Mouse (Mus musculus): ENCODE results near the gene Ctsq.
"Not testable (repeated sequence)": the region's sequence is repeated elsewhere in the genome, so short reads cannot be mapped to it uniquely, and the experiment has no call there.

The Ctsq gene

DNA sequence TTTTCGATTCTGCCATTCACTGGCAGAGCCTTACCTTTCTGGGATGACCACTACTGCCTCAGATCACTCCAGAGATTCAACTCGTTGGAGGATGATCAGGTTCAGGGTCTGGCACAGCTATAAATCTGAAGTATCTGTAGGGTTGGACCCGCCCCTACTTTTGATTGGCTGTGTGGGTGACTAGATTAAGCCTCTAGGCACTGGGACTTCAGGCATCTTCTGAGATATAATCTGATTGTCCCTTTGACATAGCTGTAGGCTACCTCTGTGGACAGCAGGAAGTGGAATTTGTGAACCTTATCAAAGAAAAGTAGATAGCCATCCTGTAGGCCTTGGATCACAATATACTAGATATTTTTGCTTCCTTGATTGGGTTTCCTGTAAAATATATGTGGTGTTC lies at the start of gene Ctsq:
Gene Ctsq (minus strand): TSS at position 101 of the 400 bp plus-strand sequence.
- no peak for DNase-seq (ENCODE audit: low spot score)

GRCm38 (mm10) chr13:61022785-61023184 lies 17.6 kb downstream of the Ctsq start:
- no peak for DNase-seq (ENCODE audit: low spot score)

- DNase-seq (ENCODE audit: low spot score): no peak
These were observed 18.6 kb downstream of the Ctsq start for GRCm38 (mm10) chr13:61021844-61022243.

DNA sequence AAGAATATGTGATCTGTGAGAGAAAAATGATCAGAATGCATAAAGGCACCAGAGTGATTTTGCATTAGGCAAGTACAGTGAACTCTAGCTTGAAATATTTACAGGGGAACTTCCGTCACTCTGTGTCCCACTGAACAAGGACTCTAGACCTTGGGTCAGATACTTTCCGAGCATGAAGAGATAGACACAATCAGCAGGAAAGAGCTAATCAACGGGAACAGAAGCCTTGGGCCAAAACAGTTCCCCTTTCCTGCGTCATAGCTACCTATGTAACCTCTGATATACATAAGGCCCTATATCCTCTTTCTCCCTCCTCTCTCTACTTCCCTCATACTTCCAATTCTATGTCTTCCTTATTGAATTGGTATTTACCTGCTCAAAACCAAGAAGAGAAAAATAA lies 30.3 kb downstream of the Ctsq start:
- DNase-seq (ENCODE audit: low spot score): no peak

DNA sequence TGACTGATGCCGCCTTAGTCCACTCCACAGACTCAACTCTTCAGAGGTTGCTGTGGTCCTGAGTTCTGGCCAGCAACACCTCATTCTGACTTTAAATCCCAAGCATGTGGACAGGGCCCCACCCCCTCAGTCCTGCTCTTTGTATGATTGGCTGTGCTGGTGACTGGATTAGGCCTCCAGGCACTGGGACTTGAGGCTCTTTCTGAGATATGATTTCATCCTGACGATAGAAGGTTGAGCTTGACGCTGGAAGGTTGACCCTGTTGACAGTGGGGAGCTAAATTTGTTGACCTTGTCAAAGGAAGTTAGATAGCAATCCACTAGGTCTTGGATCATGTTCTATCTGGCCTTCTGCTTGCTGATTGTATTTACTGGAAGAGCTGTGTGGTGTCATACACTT lies 34.6 kb downstream of the Ctsq start, which contains the start of gene Ctsj:
Gene Ctsj (minus strand): TSS at position 101 of the 400 bp plus-strand sequence.
- no peak for DNase-seq (ENCODE audit: low spot score)

- no peak for DNase-seq (ENCODE audit: low spot score)
These were observed 42.8 kb downstream of the Ctsq start for GRCm38 (mm10) chr13:60997600-60997999.

DNA sequence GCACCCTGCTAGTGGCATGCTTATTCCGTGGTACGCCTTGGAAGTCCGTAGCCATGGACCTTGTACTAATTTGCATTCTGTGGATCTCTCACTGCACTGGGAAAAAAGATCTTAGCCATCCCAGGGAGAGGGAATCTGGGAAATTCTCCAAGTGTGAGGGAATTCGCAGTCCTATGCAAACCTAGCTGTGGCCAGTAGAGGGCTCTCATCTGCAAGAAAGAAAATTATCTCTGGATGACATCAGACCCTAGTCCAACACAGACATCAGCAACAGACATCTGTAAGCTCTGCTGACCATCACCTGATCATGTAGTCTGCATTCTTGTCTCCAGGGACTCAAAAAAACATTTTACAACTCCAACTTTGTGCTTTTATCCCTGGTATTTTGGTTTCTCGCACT lies 53.5 kb downstream of the Ctsq start:
- DNase-seq (ENCODE audit: low spot score): not testable (repeated sequence)
